Mouse (Mus musculus): ENCODE results near the gene Tshr. TPM values are rescaled to one million over a fixed set of nuclear protein-coding genes. Genes with fewer than 3 reads are reported as not detected.

Gene Tshr
- polyA plus RNA-seq, 1 experiment from 2014 or later, result 0.47 TPM

Other genes starting within 250 kb of the Tshr start
- 9.3 and 9.6 TPM in 2 replicates for gene Cep128, start 154 bp upstream of the Tshr start, polyA plus RNA-seq (2014; fragmentation: Nextera tagmentation; extraction: Ambion mirVana)
- 30.9 and 33.6 TPM in 2 replicates for gene Gtf2a1, start 205.9 kb downstream of the Tshr start, polyA plus RNA-seq (2014; fragmentation: Nextera tagmentation; extraction: Ambion mirVana)

Measured in intestine, embryonic 14.5 days (tissue).